Mouse (Mus musculus) ES-E14 (cell line): ENCODE measurements around the gene Stt3b. TPM values are rescaled to one million over a fixed set of nuclear protein-coding genes. Genes with fewer than 3 reads are reported as not detected.
"Not testable (repeated sequence)": the region's sequence is repeated elsewhere in the genome, so short reads cannot be mapped to it uniquely, and the experiment has no call there.

Experiments
- DNase-seq: peaks from one replicate; pipeline ENCODE4 v3.0.0-alpha.2; 2013; ENCODE audit warnings: low read depth, low spot score
- H3K27ac ChIP-seq: 2 replicates; pipeline ENCODE4 v1.5.1; 2012; ENCODE audit warnings: low read depth, mild to moderate bottlenecking, low read length, moderate library complexity, mixed read lengths; ENCODE audit not compliant: poor library complexity, insufficient read depth, severe bottlenecking
- H3K36me3 ChIP-seq: 2 replicates; pipeline ENCODE4 v1.6.1; 2012; ENCODE audit warnings: mild to moderate bottlenecking, low read length, moderate library complexity, mixed read lengths; ENCODE audit not compliant: control insufficient read depth, poor library complexity, insufficient read depth, severe bottlenecking
- H3K4me1 ChIP-seq, 2 experiments: fragments of 150-350 bp in 1 of 2; sonication (generic) in 1 of 2; 2 replicates each; pipeline ENCODE4 v1.6.1; 2012; ENCODE audit warnings: low read length in 2 of 2, mild to moderate bottlenecking in 1 of 2, mixed read lengths in 1 of 2; ENCODE audit not compliant: control insufficient read depth in 2 of 2, insufficient read depth in 2 of 2, poor library complexity in 1 of 2
- H3K4me3 ChIP-seq, 2 experiments: fragments of 150-350 bp in 1 of 2; sonication (generic) in 1 of 2; 2 replicates each; pipeline ENCODE4 v1.5.1; 2012; ENCODE audit warnings: low read length in 2 of 2, low read depth in 1 of 2, mild to moderate bottlenecking in 1 of 2, mixed read lengths in 1 of 2; ENCODE audit not compliant: insufficient read depth in 1 of 2, poor library complexity in 1 of 2, severe bottlenecking in 1 of 2
- H3K9ac ChIP-seq: 2 replicates; pipeline ENCODE4 v1.6.1; 2012; ENCODE audit warnings: low read depth, mild to moderate bottlenecking, low read length, mixed read lengths; ENCODE audit not compliant: poor library complexity, insufficient read depth, severe bottlenecking
- H3K9me3 ChIP-seq: fragments of 150-350 bp; sonication (generic); 2 replicates; pipeline ENCODE4 v1.6.1; 2012; ENCODE audit warnings: low read depth, mild to moderate bottlenecking, low read length; ENCODE audit not compliant: control insufficient read depth, insufficient read depth
- CHD2 ChIP-seq: IDR thresholded peaks from 2 replicates; pipeline ENCODE4 v1.6.1; 2014; ENCODE audit warnings: mild to moderate bottlenecking, low read depth, low read length, inconsistent platforms
- HCFC1 ChIP-seq: IDR thresholded peaks from 2 replicates; pipeline ENCODE4 v1.6.1; 2012; ENCODE audit warnings: low read length, inconsistent platforms, borderline replicate concordance; ENCODE audit not compliant: insufficient read depth
- MAFK ChIP-seq: IDR thresholded peaks from 2 replicates; pipeline ENCODE4 v1.6.1; 2014; ENCODE audit warnings: mild to moderate bottlenecking, low read depth, low read length, inconsistent platforms; ENCODE audit not compliant: insufficient read depth
- ZC3H11A ChIP-seq: IDR thresholded peaks from 2 replicates; pipeline ENCODE4 v1.6.1; 2012; ENCODE audit warnings: low read depth, mild to moderate bottlenecking, inconsistent platforms, low read length, borderline replicate concordance
- ZNF384 ChIP-seq: IDR thresholded peaks from 2 replicates; pipeline ENCODE4 v1.6.1; 2012; ENCODE audit warnings: low read depth, low read length, inconsistent platforms
- in situ Hi-C, 2 experiments: fragments of 600-800 bp; cut with MboI; formaldehyde crosslinking; loops; one replicate each; pipeline ENCODE4 v1.15.1; 2025; ENCODE audit warnings: low sequenced_read_pairs in 2 of 2, inconsistent platforms in 1 of 2; ENCODE audit not compliant: unreplicated experiment in 2 of 2
- total RNA-seq: library from RNA; depleted of rRNA; stranded (reverse); fragments of 300-350 nt; gene quantifications from 2 replicates; pipeline ENCODE4 v1.2.3, GENCODE M21; 2012

Gene Stt3b
- total RNA-seq, 1 experiment: 150 TPM

- Histone ChIP-seq H3K9me3 (no peaks in the 10 kb centered on the region), H3K36me3 (0 out of 2 replicates have a peak, but pooled peaks cover 2% of the 10 kb centered on the region), H3K9ac (no peak overlapping the region), H3K27ac (no peak overlapping the region), H3K4me1 (peaks cover 0 to 3% of the 10 kb centered on the region in 2 experiments; a peak in 1 of 4 replicates), H3K4me3 (no peak overlapping the region)
- no peak for DNase-seq
- no peak for TF ChIP-seq ZNF384
- TF ChIP-seq HCFC1: no peak
- in situ Hi-C loops: no loop called here
Observed at GRCm38 (mm10) chr9:115284385-115284784, 25.8 kb downstream of the Stt3b start.

GRCm38 (mm10) chr9:115283403-115283802, 26.8 kb downstream of the Stt3b start:
- Histone ChIP-seq H3K4me1 (peaks cover 0 to 2% of the 10 kb centered on the region in 2 experiments; a peak in 1 of 4 replicates), H3K4me3 (no peak overlapping the region), H3K9ac (no peak overlapping the region), H3K9me3 (no peaks in the 10 kb centered on the region), H3K27ac (no peak overlapping the region), H3K36me3 (0 out of 2 replicates have a peak, but pooled peaks cover 5% of the 10 kb centered on the region)
- in situ Hi-C loops: no loop called here
- no peak for DNase-seq
- no peak for TF ChIP-seq HCFC1
- TF ChIP-seq MAFK: no peak
- TF ChIP-seq ZNF384: no peak
- no peak for TF ChIP-seq ZC3H11A
- no peak for TF ChIP-seq CHD2

- H3K9ac ChIP-seq: no peak overlapping the region
- H3K27ac ChIP-seq: no peak overlapping the region
- H3K4me1 ChIP-seq: peaks cover 2% of the 10 kb centered on the region in 2 experiments; a peak in 1 of 4 replicates
- no peaks in the 10 kb centered on the region for H3K9me3 ChIP-seq
- H3K36me3 ChIP-seq: peaks cover 7% of the 10 kb centered on the region
- TF ChIP-seq CHD2: no peak
- TF ChIP-seq ZNF384: no peak
- TF ChIP-seq ZC3H11A: no peak
- DNase-seq: no peak
- H3K4me3 ChIP-seq: no peak overlapping the region
- in situ Hi-C loops: no loop called here
Observed at GRCm38 (mm10) chr9:115278641-115279040, 31.6 kb downstream of the Stt3b start.

- H3K36me3 ChIP-seq: peaks cover 11% of the 10 kb centered on the region
- in situ Hi-C loops: no loop called here
Observed at GRCm38 (mm10) chr9:115274806-115275205, 35.4 kb downstream of the Stt3b start.

GRCm38 (mm10) chr9:115273095-115273649, 37.0 kb downstream of the Stt3b start:
- DNase-seq: no peak
- 0 out of 4 replicates have a peak, but pooled peaks cover 0 to 2% of the 10 kb centered on the region in 2 experiments for H3K4me1 ChIP-seq
- peaks cover 8% of the 10 kb centered on the region for H3K36me3 ChIP-seq
- H3K9me3 ChIP-seq: no peaks in the 10 kb centered on the region
- no peak for TF ChIP-seq ZC3H11A
- no peak for TF ChIP-seq ZNF384
- TF ChIP-seq MAFK: no peak
- no peak for TF ChIP-seq CHD2
- no peak for TF ChIP-seq HCFC1
- in situ Hi-C loops: no loop called here
- H3K9ac ChIP-seq: no peak overlapping the region
- no peak overlapping the region for H3K4me3 ChIP-seq
- no peak overlapping the region for H3K27ac ChIP-seq

More at GRCm38 (mm10) chr9:115274806-115275205, 35.4 kb downstream of the Stt3b start:
- Histone ChIP-seq H3K9ac (no peak overlapping the region), H3K9me3 (no peaks in the 10 kb centered on the region), H3K27ac (no peak overlapping the region), H3K4me1 (0 out of 4 replicates have a peak, but pooled peaks cover 0 to 2% of the 10 kb centered on the region in 2 experiments), H3K4me3 (no peak overlapping the region)
- DNase-seq: no peak
- TF ChIP-seq MAFK (no peak), CHD2 (no peak), HCFC1 (no peak), ZNF384 (no peak), ZC3H11A (no peak)

- H3K9ac ChIP-seq, H3K9me3 ChIP-seq, H3K4me3 ChIP-seq, H3K27ac ChIP-seq, DNase-seq, in situ Hi-C loops, H3K4me1 ChIP-seq, H3K36me3 ChIP-seq: not testable (repeated sequence)
Observed at GRCm38 (mm10) chr9:115272451-115272850, 37.8 kb downstream of the Stt3b start.
